ENCODE assay signal across 7 mouse cellular contexts in the genomic region with DNA sequence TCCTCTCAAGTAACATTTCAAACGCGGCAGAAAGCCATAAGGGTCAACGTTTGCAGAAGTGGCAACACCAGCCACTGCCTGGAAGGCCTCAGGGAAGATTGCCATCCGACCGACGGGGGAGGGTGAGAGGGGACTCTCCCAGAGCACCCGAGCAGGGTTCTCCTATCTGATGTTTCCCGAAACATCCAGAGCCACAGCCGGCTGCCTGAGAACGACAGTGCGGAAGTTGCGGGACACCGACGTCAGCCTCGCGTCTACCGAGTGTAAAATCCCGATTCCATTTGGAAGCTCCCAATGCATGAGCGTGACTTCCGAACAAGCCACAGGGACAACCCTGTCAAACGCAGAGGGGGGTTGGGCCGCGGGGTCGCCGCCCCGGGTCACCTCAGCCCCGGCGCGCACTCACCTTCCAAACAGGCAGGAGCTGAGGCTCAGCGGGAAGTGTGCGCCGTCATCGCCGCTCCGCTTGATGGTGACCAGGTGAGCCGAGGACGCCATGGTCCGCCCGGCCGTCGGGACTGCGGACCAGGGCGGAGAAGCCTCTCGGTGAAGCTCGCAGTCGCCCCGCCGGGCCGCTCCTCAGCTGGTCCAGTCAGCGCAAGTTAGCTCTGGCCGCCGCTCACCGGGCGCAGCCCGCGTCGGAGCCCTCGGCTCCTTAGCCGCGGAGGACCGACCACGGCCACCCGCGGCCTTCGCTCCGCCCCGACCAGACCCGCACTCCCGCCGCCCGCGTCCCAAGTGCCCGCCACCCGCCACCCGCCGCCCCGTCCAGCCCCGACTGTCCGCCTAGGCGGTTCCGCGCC. TPM values are rescaled to one million over a fixed set of nuclear protein-coding genes. Genes with fewer than 3 reads are reported as not detected.
DNase-seq lines count a peak whose midpoint lies in the region; ATAC-seq and TF ChIP-seq lines count a peak whose summit lies in the region.

A gene (minus strand): TSS at position 720 of the 803 bp plus-strand sequence.

- intact Hi-C loops in heart, postnatal 10 days (cut with DNase I): no loop called here

- H3ac ChIP-seq in C2C12 (ENCODE audit: control insufficient read depth, insufficient read length, low read depth): peak within 1 kb of the TSS; percentile 98

- peaks cover 32% of the 10 kb centered on the region for H3K4me1 ChIP-seq in embryonic facial prominence, embryonic 10.5 days
- H3K4me1 ChIP-seq in limb, embryonic 14.5 days (ENCODE audit: control insufficient read depth, insufficient read depth, low read length): peaks cover 24% of the 10 kb centered on the region
- H3K4me1 ChIP-seq in midbrain, embryonic 16.5 days (ENCODE audit: control insufficient read depth, insufficient read depth, low read length): peaks cover 4% of the 10 kb centered on the region; the same call in 1 of the 2 replicates

- peaks cover 54% of the 10 kb centered on the region for H3K79me2 ChIP-seq in C2C12 (ENCODE audit: control insufficient read depth, insufficient read depth)

- H3K9ac ChIP-seq in limb, embryonic 14.5 days (ENCODE audit: low read depth, low read length, severe bottlenecking): peak within 1 kb of the TSS; percentile 88
- peak within 1 kb of the TSS; percentile 52 for H3K9ac ChIP-seq in midbrain, embryonic 16.5 days (ENCODE audit: low read depth, low read length)

- peak within 1 kb of the TSS; percentile 82 for H3K4me2 ChIP-seq in limb, embryonic 14.5 days (replicated peaks; ENCODE audit: low read depth, low read length, severe bottlenecking)
- H3K4me2 ChIP-seq in midbrain, embryonic 16.5 days (ENCODE audit: low read length): peak within 1 kb of the TSS; percentile 98

- under 1% methylated on average over 82 of the region's 82 CpGs for whole genome bisulfite sequencing in embryonic facial prominence, embryonic 10.5 days
- WGBS in limb, embryonic 14.5 days: 2% methylated on average over 41 of the region's 82 CpGs
- WGBS in midbrain, embryonic 16.5 days: under 1% methylated on average over 79 of the region's 82 CpGs

- H3K9me3 ChIP-seq in embryonic facial prominence, embryonic 10.5 days: no peaks in the 10 kb centered on the region
- no peaks in the 10 kb centered on the region for H3K9me3 ChIP-seq in limb, embryonic 14.5 days (ENCODE audit: control insufficient read depth, low read length)
- H3K9me3 ChIP-seq in midbrain, embryonic 16.5 days (replicated peaks; ENCODE audit: control insufficient read depth, low read length, poor library complexity, severe bottlenecking): no peaks in the 10 kb centered on the region

- peak; percentile 55 for DNase-seq in ES-CJ7 (ENCODE audit: low read depth, low spot score)
- DNase-seq in embryonic facial prominence, embryonic 10.5 days (ENCODE audit: low spot score): no peak
- peak; percentile 40 to 50 for DNase-seq in heart, postnatal 10 days
- peak; percentile 6 for DNase-seq in limb, embryonic 14.5 days (ENCODE audit: low spot score)
- DNase-seq in thymus, postnatal 14 days: peak; percentile 53

- peak; percentile 55 for ATAC-seq in limb, embryonic 14.5 days (ENCODE audit: low FRiP score, low read depth)
- peak; percentile 82 for ATAC-seq in midbrain, embryonic 16.5 days

- peak within 1 kb of the TSS; percentile 99 for H3K27ac ChIP-seq in embryonic facial prominence, embryonic 10.5 days (replicated peaks)
- peak within 1 kb of the TSS; percentile 71 for H3K27ac ChIP-seq in limb, embryonic 14.5 days (replicated peaks; ENCODE audit: low read depth, low read length)
- H3K27ac ChIP-seq in midbrain, embryonic 16.5 days (ENCODE audit: low read length): no peak within 1 kb of the TSS

- peak within 1 kb of the TSS; percentile 89 for H3K4me3 ChIP-seq in C2C12 (ENCODE audit: insufficient read depth, poor library complexity, severe bottlenecking)
- H3K4me3 ChIP-seq in embryonic facial prominence, embryonic 10.5 days: peak within 1 kb of the TSS; percentile 97
- H3K4me3 ChIP-seq in limb, embryonic 14.5 days (replicated peaks; ENCODE audit: low read length): peak within 1 kb of the TSS; percentile 82
- peak within 1 kb of the TSS; percentile 70 for H3K4me3 ChIP-seq in midbrain, embryonic 16.5 days (ENCODE audit: low read depth, low read length)

- TF ChIP-seq CTCF in C2C12 (IDR thresholded peaks at IDR 0.05; ENCODE audit: control insufficient read depth, insufficient read depth, insufficient read length): no peak

- H3K36me3 ChIP-seq in C2C12 (ENCODE audit: control insufficient read depth, insufficient read depth): peaks cover 10% of the 10 kb centered on the region
- H3K36me3 ChIP-seq in embryonic facial prominence, embryonic 10.5 days (replicated peaks): peaks cover 22% of the 10 kb centered on the region
- no peaks in the 10 kb centered on the region for H3K36me3 ChIP-seq in limb, embryonic 14.5 days (ENCODE audit: control insufficient read depth, insufficient read depth, low read length)
- no peaks in the 10 kb centered on the region for H3K36me3 ChIP-seq in midbrain, embryonic 16.5 days (ENCODE audit: control insufficient read depth, insufficient read depth, low read length)

- no peaks in the 10 kb centered on the region for H3K27me3 ChIP-seq in C2C12 (ENCODE audit: control insufficient read depth, insufficient read depth, insufficient read length)
- H3K27me3 ChIP-seq in embryonic facial prominence, embryonic 10.5 days (replicated peaks; ENCODE audit: low read depth, poor library complexity, severe bottlenecking): no peaks in the 10 kb centered on the region
- no peaks in the 10 kb centered on the region for H3K27me3 ChIP-seq in limb, embryonic 14.5 days (ENCODE audit: control insufficient read depth, insufficient read depth, low read length)
- no peaks in the 10 kb centered on the region for H3K27me3 ChIP-seq in midbrain, embryonic 16.5 days (ENCODE audit: control insufficient read depth, insufficient read depth, low read depth, low read length)

- TF ChIP-seq POLR2A in limb, embryonic 14.5 days (IDR thresholded peaks at IDR 0.05; ENCODE audit: borderline replicate concordance, extremely low read depth, insufficient read depth, insufficient read length): no peak

- H3K79me3 ChIP-seq in C2C12 (ENCODE audit: low read depth): peaks cover 51% of the 10 kb centered on the region

TF ChIP-seq in C2C12, 6 proteins besides CTCF, POLR2A, EP300 and RAD21:
- TF ChIP-seq MYOD1 (IDR thresholded peaks at IDR 0.05; ENCODE audit: control insufficient read depth, insufficient read length, low read depth) (no peak), MAX (IDR thresholded peaks at IDR 0.05) (no peak), USF1 (IDR thresholded peaks at IDR 0.05; ENCODE audit: low read depth) (no peak), MYOG (IDR thresholded peaks at IDR 0.05; ENCODE audit: control insufficient read depth, extremely low read depth, insufficient read length) (no peak), CEBPB (IDR thresholded peaks at IDR 0.05; ENCODE audit: low read depth) (no peak), FOSL1 (IDR thresholded peaks at IDR 0.05; ENCODE audit: insufficient read depth, low read length, poor library complexity, severe bottlenecking) (no peak)

RNA-seq across cellular contexts. Expression of the gene that starts here (rescaled TPM):
- polyA plus RNA-seq in C2C12 (2012; fragmentation: generic; extraction: Trizol): 18.1 TPM
- 45.7 and 46.9 TPM in 2 replicates for polyA plus RNA-seq in embryonic facial prominence, embryonic 10.5 days (2016; fragmentation: Nextera tagmentation; extraction: Ambion mirVana)
- 10 to 100 TPM; 33.3 to 39.2 TPM for total RNA-seq in heart, postnatal 10 days (2021)
- polyA plus RNA-seq in limb, embryonic 14.5 days (2012; rRNA removed): 21.9 and 43.1 TPM in 2 replicates
- polyA plus RNA-seq in limb, embryonic 14.5 days (2014; fragmentation: Nextera tagmentation; extraction: Ambion mirVana): 47.7 and 53.5 TPM in 2 replicates
- polyA plus RNA-seq in midbrain, embryonic 16.5 days (2015; fragmentation: Nextera tagmentation; extraction: Ambion mirVana): 3.3 and 5.1 TPM in 2 replicates
